Mouse (Mus musculus): ENCODE measurements around the gene Zfand2a. TPM values are rescaled to one million over a fixed set of nuclear protein-coding genes. Genes with fewer than 3 reads are reported as not detected.

Gene Zfand2a
- 22.9 and 23.2 TPM in 2 replicates for polyA plus RNA-seq (2015; fragmentation: Nextera tagmentation; extraction: Ambion mirVana)

DNA sequence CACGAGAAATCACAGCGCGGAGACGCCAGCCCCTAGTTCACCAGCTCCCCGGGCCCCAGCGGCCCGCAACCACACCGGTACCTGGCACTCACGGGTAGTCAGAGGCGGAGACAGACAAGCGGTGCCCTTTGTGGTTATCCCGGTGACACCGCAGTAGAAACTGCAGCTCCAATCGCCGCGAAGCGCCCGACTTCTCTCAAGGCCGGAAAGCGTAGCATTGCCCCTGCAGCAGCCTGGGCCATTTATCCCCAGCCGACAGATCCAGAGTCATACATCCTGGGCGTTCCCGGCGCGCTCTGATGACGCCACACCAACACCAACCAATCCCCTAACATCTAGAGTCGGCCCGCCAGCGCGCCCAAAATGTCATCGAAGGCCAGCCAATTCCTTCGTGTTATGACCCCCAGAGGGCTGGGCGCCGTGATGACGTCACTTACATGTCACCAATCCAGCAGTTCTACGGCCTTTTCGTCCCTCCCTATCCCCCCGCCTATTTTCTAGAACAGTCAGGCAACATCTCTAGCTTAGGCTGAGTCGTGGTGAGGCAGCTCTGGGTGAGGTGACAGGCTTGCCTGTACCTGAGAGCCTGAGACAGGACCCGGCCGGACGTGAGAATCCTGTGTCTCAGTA lies at the start of gene Zfand2a:
Gene Zfand2a (minus strand): TSS at position 365 of the 630 bp plus-strand sequence.
- H3K36me3 ChIP-seq, result peaks cover 28% of the 10 kb centered on the region
- H3K4me2 ChIP-seq, result peak within 1 kb of the TSS; percentile 86
- peak within 1 kb of the TSS; percentile 85 for H3K9ac ChIP-seq (replicated peaks)
- peaks cover 17% of the 10 kb centered on the region for H3K4me1 ChIP-seq
- peak within 1 kb of the TSS; percentile 87 for H3K27ac ChIP-seq (replicated peaks)
- H3K4me3 ChIP-seq (replicated peaks), result peak within 1 kb of the TSS; percentile 97
- H3K9me3 ChIP-seq (replicated peaks), result no peaks in the 10 kb centered on the region
- WGBS, result 1% methylated on average over 41 of the region's 42 CpGs
- ATAC-seq (ENCODE audit: low FRiP score), result peak; percentile 97
- H3K27me3 ChIP-seq (replicated peaks), result no peaks in the 10 kb centered on the region

DNA sequence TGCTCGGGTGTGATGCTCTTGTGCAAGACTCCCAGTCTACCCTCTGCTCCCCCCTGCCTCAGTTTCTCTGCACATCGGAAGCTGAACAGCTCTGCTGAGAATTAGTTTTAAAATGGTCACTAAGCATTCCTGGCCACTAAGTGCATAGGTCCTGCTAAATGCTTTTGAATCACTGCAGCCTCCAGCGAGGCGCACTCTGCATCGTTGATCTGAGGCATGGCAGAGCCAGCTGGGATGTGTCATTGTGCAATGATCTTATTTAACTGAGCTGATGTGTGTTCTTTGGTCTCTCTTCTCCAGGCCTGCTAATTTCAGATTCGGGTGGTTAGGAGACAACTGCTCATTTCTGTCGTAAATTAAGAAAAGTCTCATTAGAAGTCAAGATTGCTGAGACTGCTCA lies 44.5 kb upstream of the Zfand2a start:
- H3K4me3 ChIP-seq (replicated peaks), result no peak overlapping the region
- H3K27me3 ChIP-seq (replicated peaks), result peaks cover 78% of the 10 kb centered on the region
- WGBS, result 57% methylated on average over 7 of the region's 7 CpGs
- no peak overlapping the region for H3K4me2 ChIP-seq
- no peak for ATAC-seq (ENCODE audit: low FRiP score)
- H3K27ac ChIP-seq (replicated peaks), result no peak overlapping the region
- no peaks in the 10 kb centered on the region for H3K9me3 ChIP-seq (replicated peaks)
- H3K4me1 ChIP-seq, result no peaks in the 10 kb centered on the region
- H3K36me3 ChIP-seq, result no peaks in the 10 kb centered on the region
- H3K9ac ChIP-seq (replicated peaks), result no peak overlapping the region

DNA sequence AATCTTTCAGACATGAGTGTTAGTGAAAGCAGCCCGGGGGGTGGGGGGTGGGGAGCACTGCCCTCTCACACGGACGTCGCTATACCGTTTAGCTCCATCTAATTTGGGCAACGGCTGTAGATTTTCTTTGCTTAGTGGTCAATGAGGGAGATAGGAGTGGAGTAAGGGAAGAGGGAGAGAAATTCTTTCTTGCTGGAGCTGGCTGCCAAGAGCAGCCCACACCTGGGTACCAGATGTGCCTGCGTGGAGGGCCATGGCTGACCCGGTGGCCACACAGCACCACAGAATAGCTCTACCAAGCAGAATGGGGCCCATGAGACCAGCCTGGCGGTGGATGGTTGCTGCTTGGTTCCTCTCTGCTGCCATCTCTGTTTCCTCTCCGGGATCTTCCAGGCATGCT lies 37.6 kb upstream of the Zfand2a start:
- WGBS, result 63% methylated on average over 10 of the region's 10 CpGs
- H3K36me3 ChIP-seq, result no peaks in the 10 kb centered on the region
- no peak for ATAC-seq (ENCODE audit: low FRiP score)
- no peak overlapping the region for H3K4me3 ChIP-seq (replicated peaks)
- 0 out of 2 replicates have a peak, but pooled peaks cover 5% of the 10 kb centered on the region for H3K4me1 ChIP-seq
- peaks cover 47% of the 10 kb centered on the region for H3K27me3 ChIP-seq (replicated peaks)
- no peaks in the 10 kb centered on the region for H3K9me3 ChIP-seq (replicated peaks)
- H3K27ac ChIP-seq (replicated peaks), result no peak overlapping the region
- no peak overlapping the region for H3K9ac ChIP-seq (replicated peaks)
- no peak overlapping the region for H3K4me2 ChIP-seq

DNA sequence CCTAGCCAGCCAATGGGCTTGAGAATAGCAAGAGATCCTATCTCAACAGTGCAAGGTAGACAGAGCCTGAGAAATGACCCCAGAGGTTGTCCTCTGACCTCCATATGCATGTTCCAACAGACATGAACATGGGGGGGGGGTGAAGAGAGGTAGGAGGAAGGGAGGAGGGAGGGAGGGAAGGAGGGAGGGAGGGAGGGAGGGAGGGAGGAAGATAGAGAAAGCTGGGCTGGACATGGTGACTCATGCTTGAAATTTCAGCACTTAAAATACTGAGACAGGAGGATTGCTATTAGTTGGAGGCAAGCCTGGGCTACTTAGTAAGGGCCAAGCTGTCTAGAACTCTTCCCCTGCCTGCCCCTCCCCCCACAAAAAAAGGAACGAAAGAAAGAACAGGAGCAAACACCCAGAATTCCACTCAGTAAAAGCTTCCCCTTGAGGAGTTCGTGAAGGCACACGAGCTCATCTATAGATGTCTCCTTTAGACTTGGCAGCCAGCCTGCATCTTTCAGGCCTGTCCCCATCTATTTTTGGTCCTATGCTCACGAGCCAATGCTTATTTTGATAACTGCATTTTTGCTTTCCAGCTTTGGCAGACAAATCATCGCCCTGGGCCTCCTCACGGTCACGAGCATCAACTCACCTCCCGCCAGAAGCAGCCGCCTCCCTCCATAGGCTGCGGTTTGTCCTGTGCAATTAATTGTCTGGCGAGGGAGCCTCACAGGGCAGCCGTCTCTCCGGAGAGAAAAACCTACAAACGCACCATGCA lies 35.9 kb upstream of the Zfand2a start:
- Histone ChIP-seq H3K9ac (replicated peaks) (no peak overlapping the region), H3K27ac (replicated peaks) (no peak overlapping the region), H3K4me1 (peaks cover 9% of the 10 kb centered on the region; the same call in 1 of the 2 replicates), H3K9me3 (replicated peaks) (no peaks in the 10 kb centered on the region), H3K4me2 (no peak overlapping the region), H3K27me3 (replicated peaks) (peaks cover 41% of the 10 kb centered on the region), H3K4me3 (replicated peaks) (no peak overlapping the region), H3K36me3 (no peaks in the 10 kb centered on the region)
- 39% methylated on average over 14 of the region's 14 CpGs for WGBS
- ATAC-seq (ENCODE audit: low FRiP score), result no peak

DNA sequence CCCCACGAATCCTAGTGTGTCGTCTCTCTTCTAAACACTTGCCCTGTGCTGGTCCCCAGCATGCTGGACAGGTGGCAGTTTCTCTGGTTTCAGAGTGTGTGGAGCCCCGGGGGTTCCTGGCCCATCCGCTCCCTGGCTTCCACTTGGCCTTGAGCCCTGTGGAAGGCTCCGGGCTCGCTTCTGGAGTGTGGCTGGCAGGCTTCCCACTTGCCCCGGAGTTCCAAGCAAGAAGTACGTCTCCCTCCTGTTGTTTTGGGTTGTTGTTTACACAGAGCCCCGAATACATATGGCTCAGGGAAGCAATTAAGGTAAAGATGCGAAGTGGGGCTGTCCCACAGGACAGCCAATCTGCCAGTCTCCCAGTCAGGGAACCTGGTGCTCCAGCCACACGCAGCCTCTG lies 31.9 kb upstream of the Zfand2a start:
- H3K27ac ChIP-seq (replicated peaks), result no peak overlapping the region
- no peak overlapping the region for H3K9ac ChIP-seq (replicated peaks)
- peaks cover 9% of the 10 kb centered on the region; the same call in 1 of the 2 replicates for H3K4me1 ChIP-seq
- ATAC-seq (ENCODE audit: low FRiP score), result no peak
- H3K4me3 ChIP-seq (replicated peaks), result no peak overlapping the region
- 22% methylated on average over 11 of the region's 11 CpGs for WGBS
- no peak overlapping the region for H3K4me2 ChIP-seq
- no peaks in the 10 kb centered on the region for H3K36me3 ChIP-seq
- no peaks in the 10 kb centered on the region for H3K9me3 ChIP-seq (replicated peaks)
- H3K27me3 ChIP-seq (replicated peaks), result peaks cover 38% of the 10 kb centered on the region

DNA sequence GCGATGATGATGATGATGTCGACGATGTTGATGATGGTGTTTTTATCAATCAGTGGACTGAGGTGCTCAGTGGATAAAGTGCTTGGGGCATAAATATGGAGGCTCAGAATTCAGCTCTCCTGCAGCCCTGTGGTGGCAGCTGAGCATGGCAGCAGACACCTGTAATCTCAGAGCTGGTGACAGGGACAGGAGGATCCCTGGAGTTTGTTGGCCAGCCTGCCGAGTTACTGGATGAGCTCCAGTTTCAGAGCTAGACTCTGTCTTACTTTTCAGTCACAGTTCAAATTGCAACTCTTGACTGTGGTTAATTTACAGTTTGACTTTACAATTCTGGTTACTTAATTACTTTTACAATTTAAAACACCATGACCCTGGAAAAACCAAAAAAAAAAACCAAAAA lies 27.9 kb upstream of the Zfand2a start:
- Histone ChIP-seq H3K4me1 (peaks cover 5% of the 10 kb centered on the region; the same call in 1 of the 2 replicates), H3K36me3 (no peaks in the 10 kb centered on the region), H3K27ac (replicated peaks) (no peak overlapping the region), H3K4me3 (replicated peaks) (no peak overlapping the region), H3K9ac (replicated peaks) (no peak overlapping the region), H3K9me3 (replicated peaks) (no peaks in the 10 kb centered on the region), H3K4me2 (no peak overlapping the region), H3K27me3 (replicated peaks) (peaks cover 48% of the 10 kb centered on the region)
- WGBS, result 89% methylated on average over 4 of the region's 4 CpGs
- no peak for ATAC-seq (ENCODE audit: low FRiP score)

DNA sequence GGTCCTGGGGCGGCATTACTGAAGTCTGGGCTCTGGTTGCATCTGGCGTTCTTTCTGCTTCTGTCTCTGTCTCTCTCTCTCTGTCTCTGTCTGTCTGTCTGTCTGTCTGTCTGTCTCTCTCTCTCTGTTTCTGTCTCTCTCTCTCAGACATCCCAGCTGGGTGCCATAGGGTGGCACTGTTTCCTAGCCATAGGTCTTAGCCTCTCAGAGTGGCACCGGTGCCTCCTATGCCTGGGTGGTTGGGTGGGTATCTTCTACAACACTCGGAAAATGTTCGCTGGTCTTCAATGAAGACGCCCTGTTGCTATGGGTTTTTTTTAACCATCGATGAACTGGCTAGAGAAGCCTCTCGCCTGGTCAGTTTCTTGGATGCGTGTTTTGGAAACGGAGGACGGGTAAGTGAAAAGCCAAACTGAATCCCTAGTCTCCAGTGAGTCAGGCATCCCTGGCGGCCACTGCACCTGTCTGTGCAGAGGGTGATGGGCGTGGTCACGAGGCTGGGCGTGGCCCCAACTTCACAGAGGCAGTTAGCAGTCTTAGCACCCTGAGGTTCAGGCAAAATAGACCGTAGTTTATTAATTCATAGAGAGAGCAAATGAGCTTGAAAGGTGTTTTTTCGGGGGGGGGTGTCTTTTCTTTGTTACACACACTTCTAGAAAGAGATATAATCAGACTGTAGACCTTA lies 26.5 kb upstream of the Zfand2a start:
- H3K36me3 ChIP-seq, result no peaks in the 10 kb centered on the region
- no peaks in the 10 kb centered on the region for H3K4me1 ChIP-seq
- ATAC-seq (ENCODE audit: low FRiP score), result no peak
- peaks cover 49% of the 10 kb centered on the region for H3K27me3 ChIP-seq (replicated peaks)
- 0 out of 2 replicates have a peak overlapping the region, but pooled peaks have one; percentile 17 for H3K4me2 ChIP-seq
- H3K4me3 ChIP-seq (replicated peaks), result no peak overlapping the region
- WGBS, result 13% methylated on average over 17 of the region's 17 CpGs
- no peak overlapping the region for H3K9ac ChIP-seq (replicated peaks)
- no peaks in the 10 kb centered on the region for H3K9me3 ChIP-seq (replicated peaks)
- no peak overlapping the region for H3K27ac ChIP-seq (replicated peaks)

DNA sequence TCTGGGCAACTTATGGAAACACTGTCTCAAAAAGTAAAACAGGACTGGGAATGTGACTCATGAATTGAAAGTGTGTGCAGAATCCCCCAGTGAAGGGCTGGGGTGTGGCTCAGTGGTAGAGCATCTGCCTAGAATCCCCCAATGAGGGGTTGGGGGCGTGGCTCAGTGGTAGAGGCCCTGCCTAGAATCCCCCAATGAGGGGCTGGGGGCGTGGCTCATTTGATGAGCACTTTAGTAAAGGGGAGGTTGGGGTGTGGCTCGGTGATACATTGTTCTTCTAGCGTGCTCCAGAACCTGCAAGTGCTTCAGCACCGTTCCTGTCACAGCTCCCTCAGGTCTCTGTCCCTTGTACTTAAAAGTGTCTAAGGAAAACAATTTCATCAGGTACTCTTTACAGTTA lies 21.9 kb upstream of the Zfand2a start:
- H3K9me3 ChIP-seq (replicated peaks), result no peaks in the 10 kb centered on the region
- WGBS, result 22% methylated on average over 5 of the region's 5 CpGs
- no peak overlapping the region for H3K27ac ChIP-seq (replicated peaks)
- H3K36me3 ChIP-seq, result no peaks in the 10 kb centered on the region
- no peak overlapping the region for H3K4me2 ChIP-seq
- H3K9ac ChIP-seq (replicated peaks), result no peak overlapping the region
- H3K4me3 ChIP-seq (replicated peaks), result no peak overlapping the region
- peaks cover 46% of the 10 kb centered on the region for H3K27me3 ChIP-seq (replicated peaks)
- ATAC-seq (ENCODE audit: low FRiP score), result no peak
- no peaks in the 10 kb centered on the region for H3K4me1 ChIP-seq

DNA sequence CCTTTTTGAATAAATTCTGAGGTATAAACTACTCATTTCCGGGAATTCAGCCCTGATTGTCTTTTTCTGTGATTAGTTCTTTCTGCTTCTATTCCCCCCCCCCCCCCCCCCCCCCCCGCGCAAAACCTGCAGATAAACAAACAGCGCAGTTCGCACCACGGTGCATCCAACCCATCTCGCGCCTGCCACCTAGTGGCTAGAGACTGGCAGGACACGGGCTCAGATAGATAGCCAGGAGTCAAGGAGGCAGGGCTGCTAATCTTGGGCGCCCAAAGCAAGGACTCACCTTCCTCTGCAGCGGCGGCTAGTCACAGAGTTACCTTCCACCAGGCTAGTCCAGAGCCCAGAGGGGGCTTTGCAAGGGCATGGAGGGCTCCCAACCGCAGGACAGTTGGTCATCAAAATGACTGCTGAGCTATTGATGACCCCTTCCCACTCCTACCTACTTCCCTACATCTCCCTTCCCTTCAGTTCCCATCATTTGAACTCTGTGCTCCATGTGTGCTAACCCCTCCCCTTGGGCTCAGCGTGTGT lies 20.8 kb upstream of the Zfand2a start:
- Histone ChIP-seq H3K27me3 (replicated peaks) (peaks cover 36% of the 10 kb centered on the region), H3K36me3 (no peaks in the 10 kb centered on the region), H3K4me2 (no peak overlapping the region), H3K4me1 (no peaks in the 10 kb centered on the region), H3K4me3 (replicated peaks) (no peak overlapping the region), H3K27ac (replicated peaks) (no peak overlapping the region), H3K9ac (replicated peaks) (no peak overlapping the region), H3K9me3 (replicated peaks) (no peaks in the 10 kb centered on the region)
- WGBS, result 5% methylated on average over 12 of the region's 14 CpGs
- no peak for ATAC-seq (ENCODE audit: low FRiP score)

DNA sequence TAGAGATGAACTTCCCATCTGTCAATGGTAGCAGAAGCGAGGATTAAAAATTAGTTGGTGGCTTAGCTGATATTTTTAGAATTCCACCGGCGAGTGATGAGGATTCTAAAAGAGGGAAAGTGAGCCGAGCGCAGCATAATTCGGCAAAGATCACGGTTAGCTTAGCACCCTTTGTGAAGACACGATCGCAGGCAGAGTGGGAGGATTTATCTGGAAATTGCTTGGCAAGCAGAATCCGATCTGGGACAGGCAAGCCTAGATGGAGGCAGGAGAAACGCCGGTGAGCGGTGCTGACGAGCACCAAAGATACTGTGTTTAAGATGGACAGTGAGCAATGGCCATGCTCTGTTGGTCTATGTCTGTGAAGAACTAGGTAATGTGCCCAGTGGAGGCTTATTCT lies 17.9 kb upstream of the Zfand2a start:
- WGBS, result 85% methylated on average over 14 of the region's 14 CpGs
- H3K9me3 ChIP-seq (replicated peaks), result no peaks in the 10 kb centered on the region
- ATAC-seq (ENCODE audit: low FRiP score), result no peak

DNA sequence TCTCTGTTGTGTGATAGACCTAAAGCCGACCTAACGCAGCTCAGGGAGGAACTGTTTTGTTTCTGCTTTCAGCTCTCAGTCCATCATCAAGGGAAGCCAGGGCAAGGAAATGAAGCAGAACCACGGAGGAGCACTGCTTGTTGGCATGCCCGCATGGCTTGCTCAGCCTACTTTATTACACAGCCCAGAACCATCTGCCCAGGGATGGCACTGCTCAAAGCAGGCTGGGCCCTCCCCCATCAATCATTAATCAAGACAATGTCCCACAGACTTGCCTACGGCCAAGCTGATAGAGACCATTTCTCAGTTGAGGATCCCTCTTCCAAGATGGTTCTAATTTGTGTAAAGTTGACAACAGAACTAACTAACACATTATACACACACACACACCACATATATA lies 14.4 kb upstream of the Zfand2a start:
- 34% methylated on average over 5 of the region's 5 CpGs for WGBS
- ATAC-seq (ENCODE audit: low FRiP score), result no peak

More for the DNA sequence above, 17.9 kb upstream of the Zfand2a start:
- H3K27ac ChIP-seq (replicated peaks), result no peak overlapping the region
- no peak overlapping the region for H3K4me2 ChIP-seq
- no peaks in the 10 kb centered on the region for H3K36me3 ChIP-seq
- H3K27me3 ChIP-seq (replicated peaks), result peaks cover 18% of the 10 kb centered on the region
- no peak overlapping the region for H3K9ac ChIP-seq (replicated peaks)
- no peak overlapping the region for H3K4me3 ChIP-seq (replicated peaks)
- H3K4me1 ChIP-seq, result no peaks in the 10 kb centered on the region

More for the DNA sequence above, 14.4 kb upstream of the Zfand2a start:
- Histone ChIP-seq H3K4me3 (replicated peaks) (no peak overlapping the region), H3K36me3 (no peaks in the 10 kb centered on the region), H3K9me3 (replicated peaks) (no peaks in the 10 kb centered on the region), H3K9ac (replicated peaks) (no peak overlapping the region), H3K4me2 (no peak overlapping the region), H3K27me3 (replicated peaks) (peaks cover 7% of the 10 kb centered on the region; the same call in 1 of the 2 replicates), H3K27ac (replicated peaks) (no peak overlapping the region), H3K4me1 (peaks cover 6% of the 10 kb centered on the region)

Measured in neural tube, embryonic 15.5 days (tissue).